Mouse (Mus musculus) lung, embryonic 15.5 days (tissue): ENCODE measurements around the gene Olfr1336. TPM values are rescaled to one million over a fixed set of nuclear protein-coding genes. Genes with fewer than 3 reads are reported as not detected.
"Not testable (repeated sequence)": the region's sequence is repeated elsewhere in the genome, so short reads cannot be mapped to it uniquely, and the experiment has no call there.

Source experiments
- ATAC-seq: fragments of 200-750 bp; cut with Nextera tagmentation; 2 replicates; pipeline ENCODE4 v1.8.0; 2017; ENCODE audit warnings: moderate number of reproducible peaks, borderline replicate concordance; ENCODE audit not compliant: low FRiP score, low TSS enrichment; ENCODE audit errors: extremely low read depth
- H3K27ac ChIP-seq: fragments of 300-500 bp; sonication (generic); 2 replicates; pipeline ENCODE4 v1.5.1; 2015; ENCODE audit warnings: moderate library complexity, mild to moderate bottlenecking, inconsistent platforms
- H3K27me3 ChIP-seq: fragments of 300-500 bp; sonication (generic); 2 replicates; pipeline ENCODE4 v1.6.1; 2015; ENCODE audit warnings: inconsistent platforms
- H3K36me3 ChIP-seq: fragments of 300-500 bp; sonication (generic); 2 replicates; pipeline ENCODE4 v1.6.1; 2015; ENCODE audit warnings: inconsistent platforms
- H3K4me1 ChIP-seq: fragments of 300-500 bp; sonication (generic); 2 replicates; pipeline ENCODE4 v1.6.1; 2015; ENCODE audit warnings: inconsistent platforms
- H3K4me2 ChIP-seq: fragments of 300-500 bp; sonication (generic); 2 replicates; pipeline ENCODE4 v1.6.1; 2015; ENCODE audit warnings: inconsistent platforms, mild to moderate bottlenecking, moderate library complexity
- H3K4me3 ChIP-seq: fragments of 300-500 bp; sonication (generic); 2 replicates; pipeline ENCODE4 v1.5.1; 2015; ENCODE audit warnings: mild to moderate bottlenecking, inconsistent platforms
- H3K9ac ChIP-seq: fragments of 300-500 bp; sonication (generic); 2 replicates; pipeline ENCODE4 v1.6.1; 2015; ENCODE audit warnings: inconsistent platforms
- H3K9me3 ChIP-seq: fragments of 300-500 bp; sonication (generic); 2 replicates; pipeline ENCODE4 v1.6.1; 2016; ENCODE audit warnings: inconsistent platforms
- WGBS: fragments of 180-500 bp; shearing (Covaris S2); methylation state at CpG from one replicate; pipeline ENCODE4 v1.1.7; 2015; 5-methylcytosine and 5-hydroxymethylcytosine counted together
- polyA plus RNA-seq: library from polyadenylated mRNA; unstranded; fragments of >200 nt; fragmentation: Nextera tagmentation; extraction: Ambion mirVana; gene quantifications from 2 replicates; pipeline ENCODE4 v1.2.1, GENCODE M21; 2015

Gene Olfr1336
- polyA plus RNA-seq, 1 experiment from 2014 or later = not detected

DNA sequence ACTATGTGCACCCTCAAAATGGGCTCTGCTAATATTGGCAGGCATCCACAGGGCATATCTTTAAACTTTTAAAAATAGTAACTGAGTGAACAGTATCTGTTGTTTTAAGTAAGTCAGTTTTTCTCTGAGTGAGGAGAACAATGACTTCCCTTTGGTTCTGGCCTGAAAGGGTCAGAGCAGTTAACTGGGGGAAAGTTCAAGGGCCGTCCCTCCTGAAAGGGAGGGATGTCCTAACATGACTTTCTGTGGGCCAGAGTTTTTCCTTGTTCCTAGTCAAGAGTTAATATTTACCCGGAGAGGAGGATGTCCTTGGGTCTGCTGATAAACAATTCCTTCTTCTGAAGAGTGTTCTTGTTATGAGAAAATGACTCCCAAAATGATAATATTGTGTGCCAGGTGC, 21.7 kb downstream of the Olfr1336 start:
- H3K4me3 ChIP-seq, H3K27ac ChIP-seq, H3K9ac ChIP-seq, H3K9me3 ChIP-seq, H3K36me3 ChIP-seq, H3K4me1 ChIP-seq, ATAC-seq, H3K27me3 ChIP-seq, H3K4me2 ChIP-seq: not testable (repeated sequence)
- 54% methylated on average over 2 of the region's 2 CpGs for WGBS

DNA sequence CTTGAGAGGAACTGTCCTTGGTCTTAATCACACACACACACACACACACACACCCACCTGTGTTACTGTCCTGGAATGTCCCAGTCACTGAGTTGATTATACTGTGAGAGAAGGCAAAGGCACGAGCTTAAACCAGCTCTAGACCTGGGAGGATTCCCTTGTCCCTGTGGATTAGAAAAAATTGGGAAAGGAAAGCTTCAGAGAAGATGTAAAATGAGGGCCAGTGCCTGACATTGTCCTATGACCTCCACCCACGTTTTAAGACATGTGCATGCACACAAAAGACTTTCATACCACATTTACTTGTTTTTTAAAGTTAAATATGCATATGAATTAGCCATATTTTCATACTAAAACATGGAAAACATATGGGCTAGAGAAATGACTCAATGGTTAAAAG, 30.9 kb downstream of the Olfr1336 start, which contains the start of gene Olfr5:
Gene Olfr5, minus strand, starts transcription at position 101 of the 400 bp plus-strand sequence.
- H3K9me3 ChIP-seq = no peaks in the 10 kb centered on the region
- H3K4me1 ChIP-seq = no peaks in the 10 kb centered on the region
- no peaks in the 10 kb centered on the region for H3K27me3 ChIP-seq
- no peak for ATAC-seq
- no peaks in the 10 kb centered on the region for H3K36me3 ChIP-seq
- H3K4me2 ChIP-seq = no peak within 1 kb of the TSS
- H3K4me3 ChIP-seq = no peak within 1 kb of the TSS
- H3K27ac ChIP-seq = no peak within 1 kb of the TSS
- H3K9ac ChIP-seq = no peak within 1 kb of the TSS
- 18% methylated on average over 2 of the region's 2 CpGs for WGBS

DNA sequence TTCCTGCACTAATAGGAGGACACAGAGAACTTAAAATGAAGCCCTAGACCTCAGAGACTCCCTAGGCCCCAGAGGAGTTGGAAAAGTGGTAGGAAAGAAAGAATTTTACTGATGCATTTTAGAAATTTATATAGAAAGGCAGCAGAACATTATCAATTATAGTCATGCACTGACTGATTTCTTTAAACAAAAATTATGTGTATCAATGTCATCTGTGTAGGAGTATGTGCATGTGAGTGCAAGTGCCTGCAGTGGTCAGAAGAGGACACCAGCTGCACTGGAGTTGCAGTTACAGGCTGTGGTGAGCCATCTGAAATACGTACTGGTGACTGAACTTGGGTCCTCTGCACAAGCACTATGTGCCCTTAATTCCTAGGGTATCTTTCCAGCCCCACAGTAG, 43.7 kb downstream of the Olfr1336 start, which contains the start of gene Olfr1347:
Gene Olfr1347, minus strand, starts transcription at position 101 of the 400 bp plus-strand sequence.
- 37% methylated on average over 1 of the region's 1 CpGs for WGBS
- Histone ChIP-seq H3K9me3 (no peaks in the 10 kb centered on the region), H3K4me3 (no peak within 1 kb of the TSS), H3K36me3 (no peaks in the 10 kb centered on the region), H3K27me3 (no peaks in the 10 kb centered on the region), H3K4me1 (no peaks in the 10 kb centered on the region), H3K4me2 (no peak within 1 kb of the TSS), H3K27ac (no peak within 1 kb of the TSS), H3K9ac (no peak within 1 kb of the TSS)
- no peak for ATAC-seq

DNA sequence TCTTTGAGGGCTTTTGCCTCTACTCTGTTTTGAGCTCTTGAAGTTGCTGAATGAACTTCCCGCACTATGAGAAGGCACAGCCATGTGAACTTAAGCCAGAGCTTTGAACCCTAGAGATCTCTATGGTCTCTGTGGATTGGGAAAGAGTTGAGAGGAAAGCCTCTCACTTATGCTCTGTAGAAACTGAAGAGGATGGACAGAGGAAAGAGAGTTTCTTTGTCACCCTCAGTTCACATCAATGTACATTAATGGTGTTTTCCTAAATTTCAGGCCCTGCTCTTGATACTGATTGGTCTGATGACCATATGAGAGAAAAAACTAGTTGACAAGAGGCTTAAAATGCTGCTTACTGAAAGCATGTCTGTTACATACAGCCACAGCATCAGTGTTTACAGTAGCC, 52.7 kb downstream of the Olfr1336 start, which contains the start of gene Olfr1348:
Gene Olfr1348, minus strand, starts transcription at position 101 of the 400 bp plus-strand sequence.
- no peaks in the 10 kb centered on the region for H3K36me3 ChIP-seq
- no peaks in the 10 kb centered on the region for H3K4me1 ChIP-seq
- H3K9me3 ChIP-seq = no peaks in the 10 kb centered on the region
- no peak within 1 kb of the TSS for H3K4me2 ChIP-seq
- no peak within 1 kb of the TSS for H3K27ac ChIP-seq
- no peaks in the 10 kb centered on the region for H3K27me3 ChIP-seq
- no peak within 1 kb of the TSS for H3K9ac ChIP-seq
- WGBS = 87% methylated on average over 1 of the region's 1 CpGs
- no peak within 1 kb of the TSS for H3K4me3 ChIP-seq
- no peak for ATAC-seq

Other genes with a start within 250 kb of the Olfr1336 start
- gene Zscan5b, start 233.9 kb upstream of the Olfr1336 start, polyA plus RNA-seq = not detected in 2 replicates
- gene Epp13, start 203.5 kb upstream of the Olfr1336 start, polyA plus RNA-seq = 0.25 TPM in 1 of 2 replicates, not detected in the other
- 5.6 and 7.1 TPM in 2 replicates for gene Zfp667, start 169.6 kb upstream of the Olfr1336 start, polyA plus RNA-seq
- gene Zfp583, start 124.9 kb upstream of the Olfr1336 start, polyA plus RNA-seq = 5.6 and 7.3 TPM in 2 replicates
- gene Gm3854, start 112.4 kb upstream of the Olfr1336 start, polyA plus RNA-seq = 1.5 and 1.6 TPM in 2 replicates
- 3.4 TPM in 2 replicates for gene Zfp78, start 92.9 kb upstream of the Olfr1336 start, polyA plus RNA-seq
- gene Zfp28, start 72.9 kb upstream of the Olfr1336 start, polyA plus RNA-seq = 9.4 and 9.6 TPM in 2 replicates
- 0.20 TPM in 1 of 2 replicates, not detected in the other for gene Smim17, start 57.5 kb upstream of the Olfr1336 start, polyA plus RNA-seq
- gene Gm20715, start 45.9 kb upstream of the Olfr1336 start, polyA plus RNA-seq = 0.04 TPM in 2 replicates
- not detected in 2 replicates for gene Olfr1344, start 17.5 kb upstream of the Olfr1336 start, polyA plus RNA-seq
- gene Olfr1346, start 10.9 kb downstream of the Olfr1336 start, polyA plus RNA-seq = not detected in 2 replicates
- not detected in 2 replicates for gene Olfr5, start 30.8 kb downstream of the Olfr1336 start, polyA plus RNA-seq
- gene Olfr1347, start 43.6 kb downstream of the Olfr1336 start, polyA plus RNA-seq = not detected in 2 replicates
- gene Olfr1348, start 52.6 kb downstream of the Olfr1336 start, polyA plus RNA-seq = not detected in 2 replicates
- gene Olfr1349, start 66.8 kb downstream of the Olfr1336 start, polyA plus RNA-seq = not detected in 2 replicates
- not detected in 2 replicates for gene Olfr1350, start 108.7 kb downstream of the Olfr1336 start, polyA plus RNA-seq
- 1.2 and 2.9 TPM in 2 replicates for gene Zim1, start 240.3 kb downstream of the Olfr1336 start, polyA plus RNA-seq